Mouse (Mus musculus) liver, embryonic 15.5 days (tissue): ENCODE results near the gene Gm28053. TPM values are rescaled to one million over a fixed set of nuclear protein-coding genes. Genes with fewer than 3 reads are reported as not detected.

Source experiments
- ATAC-seq: fragments of 200-750 bp; cut with Nextera tagmentation; 2 replicates; pipeline ENCODE4 v1.8.0; 2017; ENCODE audit warnings: moderate number of reproducible peaks, mild to moderate bottlenecking, moderate library complexity; ENCODE audit not compliant: insufficient read depth
- H3K27ac ChIP-seq: fragments of 300-500 bp; sonication (generic); replicated peaks from 2 replicates; pipeline ENCODE4 v1.5.1; 2015; ENCODE audit warnings: mild to moderate bottlenecking, inconsistent platforms
- H3K27me3 ChIP-seq: fragments of 300-500 bp; sonication (generic); 2 replicates; pipeline ENCODE4 v1.6.1; 2015; ENCODE audit warnings: mild to moderate bottlenecking, inconsistent platforms
- H3K36me3 ChIP-seq: fragments of 300-500 bp; sonication (generic); replicated peaks from 2 replicates; pipeline ENCODE4 v1.6.1; 2015; ENCODE audit warnings: moderate library complexity, mild to moderate bottlenecking, inconsistent platforms
- H3K4me1 ChIP-seq: fragments of 300-500 bp; sonication (generic); replicated peaks from 2 replicates; pipeline ENCODE4 v1.6.1; 2015; ENCODE audit warnings: inconsistent platforms
- H3K4me2 ChIP-seq: fragments of 300-500 bp; sonication (generic); 2 replicates; pipeline ENCODE4 v1.6.1; 2015; ENCODE audit warnings: moderate library complexity, mild to moderate bottlenecking, inconsistent platforms
- H3K4me3 ChIP-seq: fragments of 300-500 bp; sonication (generic); replicated peaks from 2 replicates; pipeline ENCODE4 v1.5.1; 2015; ENCODE audit warnings: mild to moderate bottlenecking, inconsistent platforms
- H3K9ac ChIP-seq: fragments of 300-500 bp; sonication (generic); 2 replicates; pipeline ENCODE4 v1.6.1; 2015; ENCODE audit warnings: moderate library complexity, mild to moderate bottlenecking, inconsistent platforms
- H3K9me3 ChIP-seq: fragments of 300-500 bp; sonication (generic); replicated peaks from 2 replicates; pipeline ENCODE4 v1.6.1; 2016; ENCODE audit warnings: inconsistent platforms
- WGBS: fragments of 180-500 bp; shearing (Covaris S2); methylation state at CpG from one replicate; pipeline ENCODE4 v1.1.7; 2015; ENCODE audit warnings: mixed read lengths; ENCODE audit not compliant: insufficient replicate concordance; 5-methylcytosine and 5-hydroxymethylcytosine counted together
- polyA plus RNA-seq: library from polyadenylated mRNA; unstranded; fragments of >200 nt; fragmentation: Nextera tagmentation; extraction: Ambion mirVana; gene quantifications from 2 replicates; pipeline ENCODE4 v1.2.1, GENCODE M21; 2015

The Gm28053 gene
- polyA plus RNA-seq, 1 experiment from 2014 or later: not detected

- 7% methylated on average over 8 of the region's 8 CpGs for WGBS
- Histone ChIP-seq H3K36me3 (no peaks in the 10 kb centered on the region), H3K4me3 (no peak overlapping the region), H3K4me1 (no peaks in the 10 kb centered on the region), H3K9me3 (no peaks in the 10 kb centered on the region), H3K27me3 (no peaks in the 10 kb centered on the region), H3K9ac (no peak overlapping the region), H3K4me2 (no peak overlapping the region), H3K27ac (no peak overlapping the region)
- no peak for ATAC-seq
These were observed 53.6 kb downstream of the Gm28053 start for GRCm38 (mm10) chr6:48772030-48772429.

GRCm38 (mm10) chr6:48784406-48784805, 66.0 kb downstream of the Gm28053 start:
- no peak overlapping the region for H3K9ac ChIP-seq
- no peaks in the 10 kb centered on the region for H3K9me3 ChIP-seq
- no peak overlapping the region for H3K27ac ChIP-seq
- 55% methylated on average over 1 of the region's 1 CpGs for WGBS
- H3K27me3 ChIP-seq: no peaks in the 10 kb centered on the region
- no peak overlapping the region for H3K4me2 ChIP-seq
- H3K36me3 ChIP-seq: no peaks in the 10 kb centered on the region
- no peak for ATAC-seq
- no peaks in the 10 kb centered on the region for H3K4me1 ChIP-seq
- H3K4me3 ChIP-seq: no peak overlapping the region

- no peaks in the 10 kb centered on the region for H3K4me1 ChIP-seq
- H3K9me3 ChIP-seq: no peaks in the 10 kb centered on the region
- no peaks in the 10 kb centered on the region for H3K27me3 ChIP-seq
- no peak overlapping the region for H3K27ac ChIP-seq
- no peak for ATAC-seq
- H3K9ac ChIP-seq: no peak overlapping the region
- H3K4me3 ChIP-seq: no peak overlapping the region
- WGBS: 24% methylated on average over 1 of the region's 1 CpGs
- no peaks in the 10 kb centered on the region for H3K36me3 ChIP-seq
- H3K4me2 ChIP-seq: no peak overlapping the region
These were observed 66.8 kb downstream of the Gm28053 start for GRCm38 (mm10) chr6:48785189-48785588.

GRCm38 (mm10) chr6:48785601-48786000, 67.2 kb downstream of the Gm28053 start:
- no peak overlapping the region for H3K9ac ChIP-seq
- 64% methylated on average over 2 of the region's 2 CpGs for WGBS
- no peak overlapping the region for H3K27ac ChIP-seq
- ATAC-seq: no peak
- H3K36me3 ChIP-seq: no peaks in the 10 kb centered on the region
- no peak overlapping the region for H3K4me3 ChIP-seq
- no peaks in the 10 kb centered on the region for H3K9me3 ChIP-seq
- no peaks in the 10 kb centered on the region for H3K27me3 ChIP-seq
- H3K4me1 ChIP-seq: no peaks in the 10 kb centered on the region
- no peak overlapping the region for H3K4me2 ChIP-seq

GRCm38 (mm10) chr6:48787867-48788266, 69.5 kb downstream of the Gm28053 start:
- no peak overlapping the region for H3K4me3 ChIP-seq
- no peaks in the 10 kb centered on the region for H3K27me3 ChIP-seq
- no peaks in the 10 kb centered on the region for H3K36me3 ChIP-seq
- no peaks in the 10 kb centered on the region for H3K4me1 ChIP-seq
- 39% methylated on average over 2 of the region's 2 CpGs for WGBS
- no peak for ATAC-seq
- H3K9ac ChIP-seq: no peak overlapping the region
- no peak overlapping the region for H3K4me2 ChIP-seq
- no peak overlapping the region for H3K27ac ChIP-seq
- H3K9me3 ChIP-seq: no peaks in the 10 kb centered on the region

- no peaks in the 10 kb centered on the region for H3K9me3 ChIP-seq
- H3K4me2 ChIP-seq: no peak overlapping the region
- H3K36me3 ChIP-seq: no peaks in the 10 kb centered on the region
- no peak overlapping the region for H3K9ac ChIP-seq
- no peaks in the 10 kb centered on the region for H3K27me3 ChIP-seq
- H3K4me3 ChIP-seq: no peak overlapping the region
- H3K4me1 ChIP-seq: no peaks in the 10 kb centered on the region
- ATAC-seq: no peak
- WGBS: 13% methylated on average over 1 of the region's 1 CpGs
- H3K27ac ChIP-seq: no peak overlapping the region
These were observed 83.5 kb downstream of the Gm28053 start for GRCm38 (mm10) chr6:48801897-48802296.

Other genes with a start within 250 kb of the Gm28053 start
- 1.2 and 1.3 TPM in 2 replicates for gene Atp6v0e2, start 181.0 kb upstream of the Gm28053 start, polyA plus RNA-seq
- 2.0 and 2.5 TPM in 2 replicates for gene Lrrc61, start 163.8 kb upstream of the Gm28053 start, polyA plus RNA-seq
- gene Rarres2, start 145.8 kb upstream of the Gm28053 start, polyA plus RNA-seq: 34.4 and 43.9 TPM in 2 replicates
- gene Gm45021, start 129.0 kb upstream of the Gm28053 start, polyA plus RNA-seq: not detected in 2 replicates
- gene Repin1, start 124.7 kb upstream of the Gm28053 start, polyA plus RNA-seq: 9.9 and 12.4 TPM in 2 replicates
- not detected in 2 replicates for gene Gm44965, start 124.7 kb upstream of the Gm28053 start, polyA plus RNA-seq
- 1.7 and 1.9 TPM in 2 replicates for gene Zfp775, start 116.5 kb upstream of the Gm28053 start, polyA plus RNA-seq
- gene AI854703, start 91.8 kb upstream of the Gm28053 start, polyA plus RNA-seq: 0.18 and 0.24 TPM in 2 replicates
- gene Gimap8, start 71.4 kb upstream of the Gm28053 start, polyA plus RNA-seq: 0.81 and 0.92 TPM in 2 replicates
- gene Gimap9, start 42.5 kb upstream of the Gm28053 start, polyA plus RNA-seq: 7.5 and 9.5 TPM in 2 replicates
- gene Gimap4, start 34.1 kb upstream of the Gm28053 start, polyA plus RNA-seq: 10.3 and 10.8 TPM in 2 replicates
- 7.9 and 9.0 TPM in 2 replicates for gene Gimap6, start 10.4 kb upstream of the Gm28053 start, polyA plus RNA-seq
- gene Gimap7, start within 50 bp of the Gm28053 start, polyA plus RNA-seq: 0.07 TPM in 1 of 2 replicates, not detected in the other
- gene Gimap1, start 20.4 kb downstream of the Gm28053 start, polyA plus RNA-seq: 5.4 and 6.8 TPM in 2 replicates
- 2.7 and 3.1 TPM in 2 replicates for gene Gimap5, start 27.6 kb downstream of the Gm28053 start, polyA plus RNA-seq
- 0.05 and 0.30 TPM in 2 replicates for gene Gimap3, start 52.2 kb downstream of the Gm28053 start, polyA plus RNA-seq
- 119 and 143 TPM in 2 replicates for gene Tmem176a, start 122.3 kb downstream of the Gm28053 start, polyA plus RNA-seq
- 182 and 213 TPM in 2 replicates for gene Tmem176b, start 122.9 kb downstream of the Gm28053 start, polyA plus RNA-seq
- gene Aoc1, start 154.3 kb downstream of the Gm28053 start, polyA plus RNA-seq: not detected in 2 replicates
- gene 1600015I10Rik, start 211.3 kb downstream of the Gm28053 start, polyA plus RNA-seq: not detected in 2 replicates